Mouse (Mus musculus): ENCODE measurements around the gene Fam129c. TPM values are rescaled to one million over a fixed set of nuclear protein-coding genes. Genes with fewer than 3 reads are reported as not detected.
A peak's percentile ranks its signal among the peaks of the same experiment; 100 is the strongest.

Gene Fam129c
- polyA plus RNA-seq, 1 experiment from 2014 or later: 4.3 TPM

- Histone ChIP-seq H3K4me1 (no peaks in the 10 kb centered on the region), H3K4me2 (no peak overlapping the region), H3K9ac (no peak overlapping the region), H3K4me3 (replicated peaks) (no peak overlapping the region), H3K9me3 (no peaks in the 10 kb centered on the region), H3K27ac (no peak overlapping the region), H3K36me3 (peaks cover 72% of the 10 kb centered on the region), H3K27me3 (replicated peaks) (no peaks in the 10 kb centered on the region)
- WGBS: 96% methylated on average over 2 of the region's 2 CpGs
- no peak for ATAC-seq (ENCODE audit: insufficient read depth, low FRiP score, low read depth)
Observed at GRCm38 (mm10) chr8:71619786-71620185, 22.3 kb downstream of the Fam129c start.

- Histone ChIP-seq H3K9me3 (no peaks in the 10 kb centered on the region), H3K4me3 (replicated peaks) (no peak overlapping the region), H3K36me3 (peaks cover 47% of the 10 kb centered on the region), H3K27ac (no peak overlapping the region), H3K27me3 (replicated peaks) (peaks cover 3% of the 10 kb centered on the region), H3K4me1 (peaks cover 29% of the 10 kb centered on the region), H3K9ac (no peak overlapping the region), H3K4me2 (no peak overlapping the region)
- 82% methylated on average over 1 of the region's 1 CpGs for WGBS
- no peak for ATAC-seq (ENCODE audit: insufficient read depth, low FRiP score, low read depth)
Observed at GRCm38 (mm10) chr8:71625088-71625487, 27.6 kb downstream of the Fam129c start.

- no peak overlapping the region for H3K27ac ChIP-seq
Observed at GRCm38 (mm10) chr8:71626753-71627152, 29.3 kb downstream of the Fam129c start.

GRCm38 (mm10) chr8:71627265-71628099 is 30.0 kb downstream of the Fam129c start:
- no peak overlapping the region for H3K9ac ChIP-seq
- peaks cover 28% of the 10 kb centered on the region for H3K36me3 ChIP-seq
- H3K27ac ChIP-seq: peak overlapping the region; percentile 84
- peaks cover 32% of the 10 kb centered on the region for H3K4me1 ChIP-seq
- peaks cover 10% of the 10 kb centered on the region for H3K27me3 ChIP-seq (replicated peaks)
- no peak overlapping the region for H3K4me3 ChIP-seq (replicated peaks)
- no peak overlapping the region for H3K4me2 ChIP-seq
- H3K9me3 ChIP-seq: no peaks in the 10 kb centered on the region
- no peak for ATAC-seq (ENCODE audit: insufficient read depth, low FRiP score, low read depth)
- 40% methylated on average over 9 of the region's 9 CpGs for WGBS

More at GRCm38 (mm10) chr8:71626753-71627152, 29.3 kb downstream of the Fam129c start:
- H3K9me3 ChIP-seq: no peaks in the 10 kb centered on the region
- H3K4me3 ChIP-seq (replicated peaks): no peak overlapping the region
- 79% methylated on average over 9 of the region's 9 CpGs for WGBS
- ATAC-seq (ENCODE audit: insufficient read depth, low FRiP score, low read depth): no peak
- peaks cover 35% of the 10 kb centered on the region for H3K36me3 ChIP-seq
- no peak overlapping the region for H3K9ac ChIP-seq
- peaks cover 10% of the 10 kb centered on the region for H3K27me3 ChIP-seq (replicated peaks)
- H3K4me2 ChIP-seq: no peak overlapping the region
- peaks cover 32% of the 10 kb centered on the region for H3K4me1 ChIP-seq

- Histone ChIP-seq H3K27ac (peak overlapping the region; percentile 84), H3K4me3 (replicated peaks) (peak overlapping the region; percentile 59), H3K4me1 (peaks cover 32% of the 10 kb centered on the region), H3K9me3 (no peaks in the 10 kb centered on the region), H3K4me2 (peak overlapping the region; percentile 100), H3K36me3 (peaks cover 17% of the 10 kb centered on the region), H3K27me3 (replicated peaks) (peaks cover 11% of the 10 kb centered on the region), H3K9ac (peak overlapping the region; percentile 56)
- no peak for ATAC-seq (ENCODE audit: insufficient read depth, low FRiP score, low read depth)
- WGBS: 7% methylated on average over 16 of the region's 16 CpGs
Observed at GRCm38 (mm10) chr8:71628396-71629095, 31.1 kb downstream of the Fam129c start.

GRCm38 (mm10) chr8:71629096-71629697 is 31.7 kb downstream of the Fam129c start:
- peak; percentile 82 for ATAC-seq (ENCODE audit: insufficient read depth, low FRiP score, low read depth)
- Histone ChIP-seq H3K27me3 (replicated peaks) (peaks cover 17% of the 10 kb centered on the region), H3K9me3 (no peaks in the 10 kb centered on the region), H3K27ac (peak overlapping the region; percentile 84), H3K36me3 (peaks cover 12% of the 10 kb centered on the region; the same call in 1 of the 2 replicates), H3K4me2 (peak overlapping the region; percentile 100), H3K9ac (peak overlapping the region; percentile 56), H3K4me3 (replicated peaks) (peak overlapping the region; percentile 59), H3K4me1 (peaks cover 37% of the 10 kb centered on the region)
- 1% methylated on average over 54 of the region's 55 CpGs for WGBS

- Histone ChIP-seq H3K9me3 (no peaks in the 10 kb centered on the region), H3K27ac (peak overlapping the region; percentile 59; the same call in 1 of the 2 replicates), H3K36me3 (peaks cover 6% of the 10 kb centered on the region; the same call in 1 of the 2 replicates), H3K27me3 (replicated peaks) (peaks cover 23% of the 10 kb centered on the region), H3K4me3 (replicated peaks) (peak overlapping the region; percentile 59), H3K4me1 (peaks cover 41% of the 10 kb centered on the region), H3K4me2 (peak overlapping the region; percentile 100), H3K9ac (peak overlapping the region; percentile 56; the same call in 1 of the 2 replicates)
- 3% methylated on average over 25 of the region's 25 CpGs for WGBS
- peak; percentile 33 for ATAC-seq (ENCODE audit: insufficient read depth, low FRiP score, low read depth)
Observed at GRCm38 (mm10) chr8:71629781-71630212, 32.3 kb downstream of the Fam129c start.

- Histone ChIP-seq H3K9ac (no peak overlapping the region), H3K36me3 (0 out of 2 replicates have a peak, but pooled peaks cover under 1% of the 10 kb centered on the region), H3K4me3 (replicated peaks) (no peak overlapping the region), H3K4me2 (no peak overlapping the region), H3K4me1 (peaks cover 41% of the 10 kb centered on the region), H3K27ac (no peak overlapping the region), H3K27me3 (replicated peaks) (peaks cover 25% of the 10 kb centered on the region), H3K9me3 (no peaks in the 10 kb centered on the region)
- ATAC-seq (ENCODE audit: insufficient read depth, low FRiP score, low read depth): no peak
- 84% methylated on average over 6 of the region's 6 CpGs for WGBS
Observed at GRCm38 (mm10) chr8:71630761-71631160, 33.3 kb downstream of the Fam129c start.

- Histone ChIP-seq H3K9ac (no peak overlapping the region), H3K36me3 (no peaks in the 10 kb centered on the region), H3K4me3 (replicated peaks) (no peak overlapping the region), H3K4me2 (no peak overlapping the region), H3K4me1 (peaks cover 41% of the 10 kb centered on the region), H3K27ac (no peak overlapping the region), H3K9me3 (no peaks in the 10 kb centered on the region), H3K27me3 (replicated peaks) (peaks cover 25% of the 10 kb centered on the region)
- WGBS: 55% methylated on average over 2 of the region's 2 CpGs
- no peak for ATAC-seq (ENCODE audit: insufficient read depth, low FRiP score, low read depth)
Observed at GRCm38 (mm10) chr8:71631897-71632296, 34.4 kb downstream of the Fam129c start.

GRCm38 (mm10) chr8:71633164-71633563 is 35.7 kb downstream of the Fam129c start:
- Histone ChIP-seq H3K36me3 (no peaks in the 10 kb centered on the region), H3K27ac (no peak overlapping the region), H3K27me3 (replicated peaks) (peaks cover 25% of the 10 kb centered on the region), H3K9ac (no peak overlapping the region), H3K9me3 (no peaks in the 10 kb centered on the region), H3K4me2 (peak overlapping the region; percentile 32; the same call in 1 of the 2 replicates), H3K4me3 (replicated peaks) (no peak overlapping the region), H3K4me1 (peaks cover 30% of the 10 kb centered on the region)
- WGBS: 16% methylated on average over 19 of the region's 22 CpGs
- ATAC-seq (ENCODE audit: insufficient read depth, low FRiP score, low read depth): no peak

- no peak for ATAC-seq (ENCODE audit: insufficient read depth, low FRiP score, low read depth)
- Histone ChIP-seq H3K4me1 (peaks cover 20% of the 10 kb centered on the region), H3K9me3 (no peaks in the 10 kb centered on the region), H3K4me3 (replicated peaks) (peak overlapping the region; percentile 13), H3K36me3 (no peaks in the 10 kb centered on the region), H3K9ac (no peak overlapping the region), H3K27ac (no peak overlapping the region), H3K4me2 (peak overlapping the region; percentile 44), H3K27me3 (replicated peaks) (peaks cover 25% of the 10 kb centered on the region)
- WGBS: 4% methylated on average over 26 of the region's 26 CpGs
Observed at GRCm38 (mm10) chr8:71633981-71634667, 36.7 kb downstream of the Fam129c start.

Measured in stomach, embryonic 15.5 days (tissue).